Mouse (Mus musculus): ENCODE measurements around the gene Acyp2.

DNA sequence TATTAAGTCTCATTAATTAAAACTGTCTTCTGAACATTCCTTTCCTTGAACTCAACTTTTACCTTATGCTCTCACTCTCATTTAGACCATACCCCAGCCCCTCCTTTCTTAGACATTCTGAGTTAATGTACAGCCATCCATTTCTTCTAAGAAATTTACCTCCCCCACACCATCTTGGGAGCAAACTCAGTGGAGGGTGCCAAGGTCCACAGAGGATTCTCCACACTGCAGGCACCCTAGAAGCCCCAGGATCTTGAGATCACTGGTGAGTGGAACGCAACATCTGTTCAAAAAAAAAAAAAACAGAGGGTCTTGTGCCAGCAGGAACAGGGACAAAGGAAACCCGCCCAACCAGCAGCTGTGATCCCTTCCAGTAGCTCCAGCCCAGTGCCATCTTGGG, 13.2 kb upstream of the Acyp2 start:
- TF ChIP-seq POLR2A (IDR thresholded peaks at IDR 0.05; ENCODE audit: extremely low read depth, insufficient read depth, low read length) (no peak), CTCF (IDR thresholded peaks at IDR 0.05; ENCODE audit: extremely low read depth, insufficient read depth, low read length) (no peak)

All from cortical plate, adult 2 months (tissue).